Mouse (Mus musculus) cerebellum, adult 2 months (tissue): ENCODE data around the gene Cyp4a10.
"Not testable (repeated sequence)": the region's sequence is repeated elsewhere in the genome, so short reads cannot be mapped to it uniquely, and the experiment has no call there.

ENCODE experiments used
- CTCF ChIP-seq: fragments of 200-500 bp; IDR thresholded peaks from 2 replicates; pipeline ENCODE4 v1.5.1; 2011; ENCODE audit warnings: low read depth, mild to moderate bottlenecking, control low read depth, low read length, moderate library complexity, borderline replicate concordance; ENCODE audit not compliant: insufficient read depth
- POLR2A ChIP-seq: fragments of 200-500 bp; IDR thresholded peaks from 2 replicates; pipeline ENCODE4 v1.6.1; 2011; ENCODE audit warnings: low read length, control low read depth, borderline replicate concordance; ENCODE audit not compliant: insufficient read depth

DNA sequence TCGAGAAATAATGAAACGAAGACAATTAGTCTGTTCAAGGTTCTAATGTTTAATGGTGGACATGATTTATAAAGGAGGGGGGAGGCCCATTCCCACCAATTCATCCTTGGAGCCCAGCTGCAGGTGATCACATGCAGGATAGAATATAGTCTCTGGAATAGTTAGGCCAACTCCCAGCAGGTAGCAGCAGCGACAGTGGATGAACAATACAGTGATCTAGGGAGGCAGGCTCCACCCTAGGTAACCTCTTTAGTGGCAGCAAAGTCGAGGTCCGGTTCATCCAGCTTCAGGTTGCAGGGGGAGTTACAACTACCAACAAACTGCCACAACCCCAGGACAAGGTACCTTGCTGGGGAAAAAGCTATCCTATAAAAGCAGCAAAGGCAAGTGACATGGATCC is 43.2 kb downstream of the Cyp4a10 start:
- TF ChIP-seq CTCF, POLR2A: not testable (repeated sequence)
